Mouse (Mus musculus): ENCODE data around the gene Apaf1.
A peak's percentile ranks its signal among the peaks of the same experiment; 100 is the strongest.

The Apaf1 gene

DNA sequence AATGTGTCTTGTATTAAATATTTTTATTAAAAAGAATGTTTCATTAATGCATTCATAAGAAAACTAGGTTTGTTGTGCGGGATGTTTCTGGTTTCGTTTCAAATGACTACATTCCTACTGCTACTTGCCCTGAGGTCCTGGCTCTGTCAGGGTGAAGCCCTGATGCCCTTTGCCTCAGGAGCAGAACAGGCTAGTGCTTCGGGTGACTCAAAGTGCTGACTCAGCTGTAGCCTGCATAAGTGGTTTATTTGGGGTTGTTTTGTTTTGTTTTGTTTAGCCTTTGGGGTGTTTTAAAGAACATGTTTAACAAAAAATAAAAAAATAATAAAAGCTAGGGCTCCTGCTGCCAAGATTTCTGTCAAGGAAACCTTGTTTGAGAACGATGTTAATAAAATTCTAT lies 112.0 kb downstream of the Apaf1 start:
- DNase-seq: peak; percentile 20

DNA sequence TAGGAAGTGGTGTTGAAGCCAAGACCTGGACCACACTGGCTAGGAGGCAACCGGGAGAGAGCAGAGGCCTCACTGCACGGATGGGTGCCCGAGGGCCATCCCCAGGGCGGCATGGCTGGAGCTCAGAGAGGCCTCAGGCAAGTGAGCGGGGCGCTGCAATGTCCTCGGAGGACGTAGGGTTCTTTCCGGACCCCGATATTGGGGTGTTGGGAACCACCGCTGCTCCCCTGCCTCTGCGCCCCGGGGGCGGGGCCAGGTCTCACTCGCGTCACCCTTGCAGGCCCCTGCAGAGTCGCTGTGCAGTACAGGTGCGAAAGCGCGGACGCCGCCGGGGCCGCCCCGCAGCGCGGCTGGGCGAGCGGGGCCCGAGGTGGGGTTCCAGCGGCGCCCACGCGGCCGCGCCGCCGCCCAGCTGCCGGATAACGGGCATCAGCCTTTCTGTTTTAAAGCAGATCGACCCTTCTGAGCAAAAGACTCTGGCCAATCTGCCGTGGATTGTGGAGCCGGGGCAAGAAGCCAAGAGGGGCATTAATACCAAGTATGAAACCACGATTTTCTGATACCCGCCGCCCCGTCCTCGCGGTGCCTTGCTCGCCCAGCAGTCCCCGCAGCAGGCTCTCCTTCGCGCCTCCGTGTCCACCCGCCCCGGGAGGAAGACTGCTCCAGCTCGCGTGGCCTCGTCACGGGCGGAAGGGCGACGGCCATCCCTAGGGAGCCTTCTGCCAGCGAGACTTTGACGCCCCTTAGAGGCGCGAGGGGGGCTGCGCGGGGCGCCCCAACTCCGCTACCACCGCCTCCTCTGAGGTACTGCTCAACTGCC lies 113.0 kb downstream of the Apaf1 start:
- DNase-seq: no peak

DNA sequence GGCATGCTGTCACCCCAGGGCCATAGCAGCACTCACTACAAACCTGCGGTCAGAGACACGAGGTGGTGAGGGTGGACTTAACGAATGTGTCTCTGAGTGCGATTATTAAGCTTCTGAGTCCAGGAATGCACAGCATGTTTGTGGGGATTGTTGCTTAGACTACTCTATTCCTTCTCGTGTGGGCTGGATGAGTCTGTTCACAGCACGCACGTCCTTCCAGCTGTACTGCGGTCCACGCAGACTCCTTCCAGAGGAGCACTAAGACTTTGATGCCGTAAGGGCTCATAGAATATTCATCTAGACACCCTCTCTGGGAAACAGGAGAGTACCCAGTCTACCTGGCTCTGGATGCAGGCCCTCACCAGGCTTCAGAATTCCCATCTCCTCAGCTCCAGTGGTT lies 114.3 kb downstream of the Apaf1 start:
- DNase-seq: no peak

DNA sequence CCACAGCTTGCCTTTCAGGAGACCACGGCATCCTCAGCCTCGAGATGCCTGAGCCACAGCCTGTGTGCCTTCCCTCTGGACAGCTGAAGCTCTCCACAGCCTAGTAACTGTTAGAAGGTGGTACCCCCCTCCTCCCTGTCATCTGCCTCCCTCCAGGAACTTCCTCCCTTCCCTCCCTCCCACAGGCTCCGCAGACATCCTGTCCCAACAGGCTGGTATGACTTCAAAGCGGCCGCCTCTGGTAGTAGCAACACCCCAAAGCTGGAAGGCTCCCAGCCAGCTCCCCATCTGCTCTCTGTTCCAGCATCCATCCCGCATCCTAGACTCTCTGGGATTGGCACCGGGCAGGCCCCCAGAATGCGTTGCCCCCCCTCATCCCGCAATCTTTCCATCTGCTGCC lies 115.7 kb downstream of the Apaf1 start:
- DNase-seq: no peak

DNA sequence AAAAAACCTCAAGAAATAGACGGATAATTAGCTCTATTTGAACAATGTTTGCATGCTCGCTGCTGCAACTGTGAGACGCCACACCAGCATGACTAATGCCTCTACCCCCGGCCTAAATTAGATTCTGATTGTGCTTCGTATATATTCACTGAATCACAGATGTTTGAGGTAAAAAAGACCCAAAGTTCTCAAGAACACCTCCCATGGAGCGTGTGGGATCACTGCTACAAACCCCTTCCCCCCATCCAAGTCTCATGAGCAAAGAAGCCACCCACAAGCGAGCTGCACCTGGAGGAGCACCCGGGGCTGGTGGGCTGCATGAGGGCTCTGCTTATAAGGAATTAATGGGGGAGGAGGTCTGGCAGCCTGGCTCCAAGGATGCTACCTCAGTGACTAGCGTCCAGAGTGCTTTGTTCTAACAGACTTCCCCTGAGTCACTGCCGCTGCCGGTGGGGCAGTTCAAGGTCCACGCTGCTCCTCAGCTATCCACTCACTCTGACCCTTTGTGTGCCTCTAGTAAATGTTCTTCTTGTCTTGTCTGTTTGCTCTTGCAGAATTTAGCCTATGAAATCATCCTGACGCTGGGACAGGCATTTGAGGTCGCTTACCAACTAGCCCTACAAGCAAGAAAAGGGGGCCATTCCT lies 116.8 kb downstream of the Apaf1 start:
- DNase-seq: peak; percentile 13

DNA sequence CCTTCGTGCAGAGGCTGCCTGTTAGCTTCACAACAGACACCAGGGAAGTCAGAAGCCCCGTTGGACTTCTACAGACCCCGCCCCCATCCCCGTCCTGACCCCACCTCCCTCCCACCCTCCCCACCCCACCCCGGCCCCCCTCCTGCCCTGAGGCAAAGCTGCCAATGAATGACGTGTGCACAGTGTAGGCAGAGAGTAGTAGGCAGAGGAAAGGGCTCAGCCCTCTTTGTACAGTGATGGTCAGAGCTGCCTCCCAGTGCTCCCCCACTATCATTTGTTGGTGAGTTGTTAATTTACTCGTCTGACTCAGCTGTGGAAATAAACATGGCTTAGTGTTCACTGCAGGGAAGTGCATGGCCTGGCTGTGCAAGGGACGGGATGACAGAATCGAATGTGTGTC lies 118.1 kb downstream of the Apaf1 start:
- DNase-seq: no peak

DNA sequence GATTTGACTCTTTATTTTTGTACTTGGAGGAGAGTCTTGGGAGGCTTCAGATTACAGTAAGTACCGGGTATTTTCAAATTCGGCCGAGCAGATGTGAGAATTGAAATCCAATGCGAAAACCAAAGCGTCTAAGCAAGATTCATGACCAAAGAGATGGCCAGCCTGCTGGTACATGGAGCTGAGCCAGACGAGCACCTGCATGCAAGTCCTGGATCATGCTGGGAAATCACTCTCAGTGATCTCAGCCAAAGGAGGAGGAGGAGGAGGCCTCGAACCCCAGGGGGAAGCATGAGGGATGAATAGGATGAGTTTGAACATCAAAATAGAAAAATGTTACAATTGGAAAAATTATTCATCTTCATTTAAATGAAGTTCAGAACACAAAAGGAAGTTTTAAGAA lies 122.2 kb downstream of the Apaf1 start:
- DNase-seq: no peak

DNA sequence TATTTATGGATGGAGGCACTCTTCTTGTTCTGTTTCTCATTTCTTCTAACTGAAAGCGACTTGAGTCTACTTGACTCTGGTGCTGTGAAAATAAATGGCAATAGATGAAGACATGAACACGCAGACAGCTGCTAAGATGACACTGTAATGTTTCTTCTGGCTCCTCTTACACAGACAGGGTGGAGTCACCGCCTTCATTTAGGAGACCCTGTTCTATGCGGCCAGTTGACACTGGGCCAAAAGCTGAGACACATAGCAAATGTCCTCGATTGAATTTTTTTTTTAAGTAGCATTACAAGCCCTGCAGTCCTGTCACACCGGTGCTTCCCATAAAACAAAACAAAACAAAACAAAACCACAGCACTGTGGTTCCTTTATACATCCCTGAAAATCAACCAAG lies 128.7 kb downstream of the Apaf1 start:
- DNase-seq: no peak

DNA sequence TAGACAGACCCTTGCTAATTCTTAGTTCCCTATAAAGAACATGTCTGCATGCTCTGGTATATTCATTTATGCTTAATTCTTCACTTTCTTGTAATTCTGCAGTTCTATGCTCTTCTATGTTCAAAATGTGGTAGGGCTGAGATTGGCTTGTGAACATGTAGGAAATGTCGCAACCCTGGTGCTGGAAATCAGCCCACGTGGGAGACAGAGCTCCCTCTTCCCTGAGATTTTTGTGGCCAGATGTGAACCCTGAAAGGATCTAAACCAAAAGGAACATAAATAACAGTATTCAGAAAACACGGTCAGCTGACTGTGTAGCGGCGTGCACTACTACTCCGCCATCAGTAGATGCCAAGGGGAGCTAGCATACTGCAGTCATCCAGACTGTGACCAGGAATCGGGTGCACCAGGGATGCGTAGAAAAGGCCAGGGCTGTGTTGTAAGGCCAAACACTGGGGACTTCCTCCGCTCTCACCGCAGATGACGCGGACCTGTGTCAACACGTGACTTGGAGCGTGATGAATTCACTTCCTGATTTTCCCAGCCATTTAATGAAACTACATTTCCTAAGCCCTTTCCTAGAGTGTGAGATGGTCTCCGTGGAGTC lies 129.4 kb downstream of the Apaf1 start:
- no peak for DNase-seq

DNA sequence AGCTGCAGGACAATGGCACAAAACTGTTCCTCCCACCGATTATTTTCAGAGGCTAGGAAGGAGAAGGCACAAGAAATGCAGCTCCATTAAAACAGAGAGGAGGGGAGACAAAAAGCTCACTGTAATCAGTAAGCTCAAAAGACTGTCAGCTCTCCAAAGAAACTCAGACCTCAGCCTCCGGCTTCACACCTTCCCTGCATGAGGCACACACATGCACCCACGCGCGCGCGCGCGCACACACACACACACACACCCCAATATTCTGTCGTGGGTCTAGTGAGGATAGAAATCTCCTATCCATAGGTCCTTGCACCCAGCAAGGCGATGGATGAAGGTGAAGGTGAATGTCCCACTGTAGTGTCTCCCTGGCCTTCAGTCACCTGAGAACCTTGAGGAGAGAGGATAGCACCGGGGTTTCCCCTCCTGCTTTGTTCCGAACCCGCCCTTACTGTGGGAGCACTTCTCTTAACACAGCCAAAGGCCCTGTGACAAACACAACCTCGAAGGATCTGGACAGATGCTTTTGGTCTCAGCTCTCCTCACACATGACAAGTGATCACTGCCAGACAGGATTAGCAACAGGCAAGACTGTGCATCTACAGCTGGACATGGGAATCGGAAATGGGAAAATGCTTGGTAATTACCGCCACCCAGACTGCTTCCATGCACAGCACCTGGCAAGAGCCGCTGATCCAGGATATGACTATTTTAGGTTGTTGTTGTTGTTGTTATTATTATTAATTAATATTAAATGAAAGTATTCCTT lies 134.8 kb downstream of the Apaf1 start:
- DNase-seq: no peak

DNA sequence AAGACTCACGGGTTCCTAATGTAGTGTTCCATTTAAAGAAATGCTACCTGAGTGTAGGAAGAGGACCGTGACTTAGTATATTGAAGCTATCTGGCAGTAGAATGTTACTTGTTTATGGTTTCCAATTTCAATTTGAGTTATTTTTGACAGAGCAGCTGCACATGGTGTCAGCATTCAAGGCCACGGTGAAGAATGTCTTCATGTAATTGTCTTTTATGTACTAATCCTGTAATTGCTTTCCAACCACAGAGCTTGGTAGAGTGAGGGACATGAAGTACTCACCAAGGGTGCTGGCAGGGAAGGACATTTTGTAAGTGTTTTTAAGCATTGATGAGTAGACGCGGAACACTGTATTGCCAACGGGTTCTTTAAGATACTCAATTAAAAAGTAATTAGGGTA lies 135.5 kb downstream of the Apaf1 start:
- no peak for DNase-seq

DNA sequence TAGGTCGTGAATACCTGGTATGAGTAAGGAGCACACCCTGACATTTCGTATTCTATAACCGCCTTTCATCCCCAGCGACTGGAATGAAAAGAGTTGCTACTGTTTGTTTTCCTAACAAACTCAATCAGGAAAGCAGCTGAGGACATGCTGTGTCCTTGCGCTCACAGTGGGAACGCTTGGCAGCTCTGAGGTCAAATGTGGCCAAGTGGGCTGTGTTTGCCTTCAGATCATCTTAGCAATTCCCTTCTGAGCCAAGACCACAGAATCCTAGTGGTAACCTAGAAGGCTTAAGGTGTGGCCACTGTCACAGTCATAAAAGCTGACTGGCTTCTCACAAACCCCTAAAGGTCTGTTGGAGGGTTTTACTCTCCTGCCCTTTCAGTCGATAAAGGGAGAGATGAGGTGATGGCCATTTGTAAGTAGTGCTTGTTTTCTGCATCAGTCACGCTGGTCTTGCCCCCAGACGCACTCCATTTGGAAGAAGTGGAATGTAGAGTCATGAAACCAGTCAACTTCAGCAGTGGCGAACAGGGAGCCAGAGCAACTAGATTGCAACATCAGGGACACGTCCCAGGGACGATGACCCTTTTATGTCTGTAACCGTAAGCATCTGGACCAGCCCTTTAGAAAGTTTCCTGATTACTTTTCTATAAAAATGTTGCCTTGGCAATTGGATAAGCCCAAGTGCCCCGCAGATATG lies 140.4 kb downstream of the Apaf1 start:
- DNase-seq: no peak

DNA sequence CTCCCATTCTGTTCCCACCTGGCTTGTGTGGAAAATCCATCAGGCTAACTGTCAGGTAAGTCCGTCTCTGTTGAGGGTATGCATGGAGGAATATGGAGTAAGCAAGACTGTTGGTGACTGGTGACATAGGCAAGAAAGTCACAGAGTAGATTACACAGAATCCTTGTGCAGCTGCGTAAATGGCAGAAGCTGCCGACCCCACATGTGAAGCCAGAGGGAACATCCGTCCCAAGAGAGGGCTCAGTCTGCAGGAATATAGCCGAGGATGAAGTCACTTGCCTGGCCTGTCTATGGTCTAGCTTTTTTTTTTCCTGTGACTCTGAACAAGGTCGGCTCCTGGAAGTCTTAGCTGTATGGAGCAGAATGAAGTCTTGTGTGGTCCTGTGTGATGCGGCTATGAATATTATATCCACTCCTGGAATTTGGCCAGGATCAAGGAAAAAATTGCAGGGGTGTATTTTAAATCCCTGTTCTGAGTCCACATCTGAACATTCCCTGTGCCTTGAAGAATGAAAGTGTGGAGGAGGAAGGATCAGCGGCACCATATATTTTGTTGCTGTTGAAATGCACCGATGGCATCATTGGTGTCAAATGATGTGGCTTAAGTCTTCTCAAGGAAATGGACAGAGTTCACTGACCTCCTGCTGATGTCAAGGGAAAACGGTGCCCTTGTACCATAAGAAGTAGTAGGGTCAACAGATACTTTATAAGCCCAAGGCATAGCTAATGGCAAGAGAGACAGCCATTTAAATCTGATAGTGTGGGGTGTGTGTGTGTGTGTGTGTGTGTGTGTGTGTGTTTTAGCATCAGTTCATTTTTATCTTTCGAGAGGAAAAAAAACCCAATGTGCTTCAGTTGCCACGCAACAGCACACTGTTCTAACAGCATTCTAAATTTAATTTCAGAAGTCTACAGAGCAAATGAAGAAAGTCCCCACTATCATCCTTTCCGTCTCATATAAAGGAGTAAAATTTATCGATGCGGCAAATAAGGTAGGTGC lies 141.7 kb downstream of the Apaf1 start:
- DNase-seq: no peak

Data from kidney, adult 9 months (tissue).